Mouse (Mus musculus): ENCODE results near the gene Prok1. TPM values are rescaled to one million over a fixed set of nuclear protein-coding genes. Genes with fewer than 3 reads are reported as not detected.

Prok1 gene
- polyA plus RNA-seq, 2 experiments, result 0.19 to 0.72 TPM

DNA sequence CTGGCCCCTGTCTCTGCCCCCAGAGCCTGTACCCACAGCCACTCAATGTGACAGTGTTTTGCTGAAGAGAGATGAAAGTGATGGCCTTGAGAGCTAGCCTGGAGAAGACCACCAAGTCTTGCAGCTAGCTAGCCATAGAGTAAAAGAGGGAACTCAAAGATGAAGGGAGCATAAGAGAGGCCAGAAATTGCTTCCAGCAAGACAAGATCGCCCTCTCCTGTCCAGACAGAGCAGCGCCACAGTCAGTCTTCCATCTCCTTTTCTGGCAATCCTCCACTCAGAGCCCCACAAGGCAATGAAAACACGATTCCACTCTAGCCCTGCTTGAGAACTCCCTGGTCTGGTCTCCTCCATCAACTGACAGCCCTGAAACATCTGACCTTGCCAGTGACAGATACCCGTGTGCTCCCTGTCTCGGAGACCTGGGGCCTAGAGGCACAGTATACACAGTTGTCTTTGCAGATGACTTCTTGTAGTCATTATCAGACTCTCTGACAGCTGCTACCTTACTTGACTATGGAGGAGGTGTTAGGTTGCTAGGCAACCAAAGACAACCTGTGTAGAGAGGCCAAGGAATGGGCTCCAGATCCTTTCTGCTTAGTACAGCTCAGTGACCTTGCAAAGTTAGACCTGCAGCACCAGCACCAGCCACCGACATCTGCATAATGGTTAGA is 51.1 kb downstream of the Prok1 start:
- Histone ChIP-seq H3K9me3 (ENCODE audit: control insufficient read depth, low read length) (no peaks in the 10 kb centered on the region), H3K4me1 (ENCODE audit: control insufficient read depth, insufficient read depth, low read length) (no peaks in the 10 kb centered on the region), H3K36me3 (ENCODE audit: control insufficient read depth, insufficient read depth, low read length) (no peaks in the 10 kb centered on the region), H3K4me2 (replicated peaks; ENCODE audit: low read depth, low read length, severe bottlenecking) (no peak overlapping the region), H3K4me3 (replicated peaks; ENCODE audit: low read length) (no peak overlapping the region), H3K9ac (ENCODE audit: low read depth, low read length, severe bottlenecking) (no peak overlapping the region), H3K27ac (replicated peaks; ENCODE audit: low read depth, low read length) (no peak overlapping the region), H3K27me3 (ENCODE audit: control insufficient read depth, insufficient read depth, low read length) (no peaks in the 10 kb centered on the region)
- ATAC-seq (ENCODE audit: low FRiP score, low read depth), result peak; percentile 57
- TF ChIP-seq POLR2A (IDR thresholded peaks at IDR 0.05; ENCODE audit: borderline replicate concordance, extremely low read depth, insufficient read depth, insufficient read length), result no peak
- 37% methylated on average over 6 of the region's 6 CpGs for WGBS
- DNase-seq (ENCODE audit: low spot score), result peak; percentile 65

DNA sequence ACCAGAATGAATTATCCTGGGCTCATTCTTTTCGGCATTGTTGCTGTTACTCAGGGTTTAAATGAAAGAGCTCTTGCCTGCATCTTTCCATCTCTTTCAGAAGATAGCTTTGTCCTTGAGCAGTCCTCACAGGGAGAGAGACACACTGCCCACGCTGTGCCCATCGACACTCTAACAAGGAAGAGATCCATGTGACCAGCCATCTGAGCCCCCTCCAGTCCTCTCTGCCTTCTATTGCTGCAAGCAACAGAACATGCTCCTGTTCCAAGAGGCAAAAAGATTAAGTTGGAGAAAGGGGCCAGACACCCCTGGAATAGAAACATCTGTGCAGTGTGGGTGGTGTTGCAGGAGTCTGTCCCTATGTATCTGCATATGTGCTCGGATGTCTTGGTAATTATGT is 52.5 kb downstream of the Prok1 start:
- no peak overlapping the region for H3K4me3 ChIP-seq (replicated peaks; ENCODE audit: low read length)
- H3K4me1 ChIP-seq (ENCODE audit: control insufficient read depth, insufficient read depth, low read length), result no peaks in the 10 kb centered on the region
- no peak for DNase-seq (ENCODE audit: low spot score)
- no peak overlapping the region for H3K27ac ChIP-seq (replicated peaks; ENCODE audit: low read depth, low read length)
- H3K4me2 ChIP-seq (replicated peaks; ENCODE audit: low read depth, low read length, severe bottlenecking), result no peak overlapping the region
- TF ChIP-seq POLR2A (IDR thresholded peaks at IDR 0.05; ENCODE audit: borderline replicate concordance, extremely low read depth, insufficient read depth, insufficient read length), result no peak
- H3K36me3 ChIP-seq (ENCODE audit: control insufficient read depth, insufficient read depth, low read length), result no peaks in the 10 kb centered on the region
- no peak for ATAC-seq (ENCODE audit: low FRiP score, low read depth)
- 87% methylated on average over 4 of the region's 4 CpGs for WGBS
- H3K9me3 ChIP-seq (ENCODE audit: control insufficient read depth, low read length), result no peaks in the 10 kb centered on the region
- no peak overlapping the region for H3K9ac ChIP-seq (ENCODE audit: low read depth, low read length, severe bottlenecking)
- no peaks in the 10 kb centered on the region for H3K27me3 ChIP-seq (ENCODE audit: control insufficient read depth, insufficient read depth, low read length)

DNA sequence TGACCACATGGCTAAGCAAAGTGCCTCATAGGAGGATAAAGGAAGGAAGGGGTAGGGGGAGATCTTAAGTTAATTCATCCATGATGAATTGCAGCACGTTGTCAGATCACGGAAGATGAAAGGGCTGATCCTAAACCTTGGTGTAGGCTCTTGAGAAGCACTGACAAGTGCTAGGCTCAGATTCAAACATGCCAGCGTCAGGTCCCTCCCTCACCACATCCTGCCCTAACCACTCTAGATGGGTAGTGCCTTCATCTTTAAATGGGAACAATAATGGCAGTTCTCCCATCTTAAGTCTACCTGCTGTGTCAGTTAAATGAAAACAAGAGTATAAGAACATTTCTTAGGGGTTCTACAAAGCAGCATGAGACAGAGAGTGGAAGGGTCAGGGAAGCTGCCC is 53.9 kb downstream of the Prok1 start:
- Histone ChIP-seq H3K4me3 (replicated peaks; ENCODE audit: low read length) (no peak overlapping the region), H3K36me3 (ENCODE audit: control insufficient read depth, insufficient read depth, low read length) (no peaks in the 10 kb centered on the region), H3K9ac (ENCODE audit: low read depth, low read length, severe bottlenecking) (no peak overlapping the region), H3K9me3 (ENCODE audit: control insufficient read depth, low read length) (no peaks in the 10 kb centered on the region), H3K27ac (replicated peaks; ENCODE audit: low read depth, low read length) (no peak overlapping the region), H3K4me1 (ENCODE audit: control insufficient read depth, insufficient read depth, low read length) (no peaks in the 10 kb centered on the region), H3K27me3 (ENCODE audit: control insufficient read depth, insufficient read depth, low read length) (no peaks in the 10 kb centered on the region), H3K4me2 (replicated peaks; ENCODE audit: low read depth, low read length, severe bottlenecking) (no peak overlapping the region)
- DNase-seq (ENCODE audit: low spot score) (no peak), ATAC-seq (ENCODE audit: low FRiP score, low read depth) (no peak)
- TF ChIP-seq POLR2A (IDR thresholded peaks at IDR 0.05; ENCODE audit: borderline replicate concordance, extremely low read depth, insufficient read depth, insufficient read length), result no peak
- 80% methylated on average over 3 of the region's 3 CpGs for WGBS

DNA sequence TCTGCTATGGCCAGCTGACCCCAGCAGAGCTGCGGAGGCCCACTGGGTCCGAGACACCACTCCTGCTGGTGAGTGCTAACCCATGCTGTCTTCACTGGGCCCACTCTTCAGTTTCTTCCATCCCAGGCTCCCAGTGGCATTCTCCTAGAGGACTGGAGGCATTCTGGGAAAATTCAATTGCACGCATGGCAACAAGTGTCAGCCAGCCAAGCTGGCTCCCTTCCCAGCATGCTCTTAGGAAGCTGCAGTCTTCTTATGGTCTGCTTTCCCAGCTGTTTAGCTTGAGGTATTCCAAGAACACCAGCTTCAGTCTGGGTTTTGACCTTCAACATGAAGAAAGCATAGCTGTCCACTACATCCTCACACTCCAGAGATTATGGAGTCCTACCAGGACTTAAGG is 56.3 kb downstream of the Prok1 start:
- H3K27ac ChIP-seq (replicated peaks; ENCODE audit: low read depth, low read length), result no peak overlapping the region
- no peaks in the 10 kb centered on the region for H3K4me1 ChIP-seq (ENCODE audit: control insufficient read depth, insufficient read depth, low read length)
- no peak for TF ChIP-seq POLR2A (IDR thresholded peaks at IDR 0.05; ENCODE audit: borderline replicate concordance, extremely low read depth, insufficient read depth, insufficient read length)
- 82% methylated on average over 3 of the region's 3 CpGs for WGBS
- DNase-seq (ENCODE audit: low spot score) (no peak), ATAC-seq (ENCODE audit: low FRiP score, low read depth) (no peak)
- no peaks in the 10 kb centered on the region for H3K9me3 ChIP-seq (ENCODE audit: control insufficient read depth, low read length)
- H3K4me2 ChIP-seq (replicated peaks; ENCODE audit: low read depth, low read length, severe bottlenecking), result no peak overlapping the region
- no peaks in the 10 kb centered on the region for H3K27me3 ChIP-seq (ENCODE audit: control insufficient read depth, insufficient read depth, low read length)
- H3K4me3 ChIP-seq (replicated peaks; ENCODE audit: low read length), result no peak overlapping the region
- H3K36me3 ChIP-seq (ENCODE audit: control insufficient read depth, insufficient read depth, low read length), result no peaks in the 10 kb centered on the region
- H3K9ac ChIP-seq (ENCODE audit: low read depth, low read length, severe bottlenecking), result no peak overlapping the region

Other genes with a start within 250 kb of the Prok1 start
- 0.69 and 1.1 TPM in 2 replicates for gene Kcna3, start 203.5 kb downstream of the Prok1 start, polyA plus RNA-seq (2012; rRNA removed)
- gene Kcna3, start 203.5 kb downstream of the Prok1 start, polyA plus RNA-seq (2014; fragmentation: Nextera tagmentation; extraction: Ambion mirVana), result 1.0 and 1.1 TPM in 2 replicates
- gene Kcna2, start 138.6 kb downstream of the Prok1 start, polyA plus RNA-seq (2012; rRNA removed), result 0.41 and 0.47 TPM in 2 replicates
- 0.25 TPM in 2 replicates for gene Kcna2, start 138.6 kb downstream of the Prok1 start, polyA plus RNA-seq (2014; fragmentation: Nextera tagmentation; extraction: Ambion mirVana)
- not detected in 2 replicates for gene Kcna10, start 56.7 kb downstream of the Prok1 start, polyA plus RNA-seq (2012; rRNA removed)
- not detected in 2 replicates for gene Kcna10, start 56.7 kb downstream of the Prok1 start, polyA plus RNA-seq (2014; fragmentation: Nextera tagmentation; extraction: Ambion mirVana)
- gene Cym, start 18.0 kb downstream of the Prok1 start, polyA plus RNA-seq (2012; rRNA removed), result 0.45 and 0.47 TPM in 2 replicates
- gene Cym, start 18.0 kb downstream of the Prok1 start, polyA plus RNA-seq (2014; fragmentation: Nextera tagmentation; extraction: Ambion mirVana), result 0.32 and 0.40 TPM in 2 replicates
- gene A630076J17Rik, start 9.1 kb downstream of the Prok1 start, polyA plus RNA-seq (2012; rRNA removed), result not detected in 2 replicates
- not detected in 2 replicates for gene A630076J17Rik, start 9.1 kb downstream of the Prok1 start, polyA plus RNA-seq (2014; fragmentation: Nextera tagmentation; extraction: Ambion mirVana)
- 87.4 and 101 TPM in 2 replicates for gene Lamtor5, start 39.2 kb upstream of the Prok1 start, polyA plus RNA-seq (2012; rRNA removed)
- gene Lamtor5, start 39.2 kb upstream of the Prok1 start, polyA plus RNA-seq (2014; fragmentation: Nextera tagmentation; extraction: Ambion mirVana), result 194 and 202 TPM in 2 replicates
- 4.1 and 4.9 TPM in 2 replicates for gene Slc16a4, start 51.5 kb upstream of the Prok1 start, polyA plus RNA-seq (2012; rRNA removed)
- gene Slc16a4, start 51.5 kb upstream of the Prok1 start, polyA plus RNA-seq (2014; fragmentation: Nextera tagmentation; extraction: Ambion mirVana), result 8.0 and 9.5 TPM in 2 replicates
- 6.8 and 6.9 TPM in 2 replicates for gene Rbm15, start 94.0 kb upstream of the Prok1 start, polyA plus RNA-seq (2012; rRNA removed)
- 14.0 and 16.3 TPM in 2 replicates for gene Rbm15, start 94.0 kb upstream of the Prok1 start, polyA plus RNA-seq (2014; fragmentation: Nextera tagmentation; extraction: Ambion mirVana)
- gene Kcnc4, start 219.8 kb upstream of the Prok1 start, polyA plus RNA-seq (2012; rRNA removed), result 1.4 and 1.8 TPM in 2 replicates
- gene Kcnc4, start 219.8 kb upstream of the Prok1 start, polyA plus RNA-seq (2014; fragmentation: Nextera tagmentation; extraction: Ambion mirVana), result 0.29 and 0.36 TPM in 2 replicates